Comparison of ENCODE assay signal across 25 mouse cellular contexts in the genomic region with DNA sequence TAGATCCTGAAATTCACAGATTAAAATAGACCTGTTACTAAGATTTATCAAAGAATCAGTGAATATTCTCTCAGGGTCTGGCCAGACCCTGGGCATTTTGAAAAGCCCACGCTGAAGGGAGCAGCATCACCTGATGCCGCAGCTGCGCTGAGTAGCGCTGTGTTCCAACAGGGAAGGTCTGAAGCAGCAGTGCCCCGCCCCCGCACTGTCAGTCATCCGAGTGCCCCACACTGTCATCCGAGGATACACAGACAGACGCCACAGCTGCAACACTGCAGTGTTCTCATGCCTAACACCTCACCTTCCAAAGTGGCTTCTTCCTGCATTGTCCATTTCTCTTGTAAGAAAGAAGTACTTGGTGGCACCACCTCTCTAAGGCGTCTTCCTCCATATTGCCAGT.
DNase-seq lines count a peak whose midpoint lies in the region; ATAC-seq and TF ChIP-seq lines count a peak whose summit lies in the region.
"Had no signal": no experiment of that assay in that cellular context is flagged by ENCODE, and none has a peak within 500 bp of the region (broad histone marks: within the 10 kb centered on the region; RNA-seq: fewer than 3 reads in every experiment).

No protein-coding gene starts in this region.

- no peak overlapping the region for H3K4me2 ChIP-seq in forebrain, postnatal 0 days (ENCODE audit: low read depth)
- no peak overlapping the region for H3K4me2 ChIP-seq in forebrain, embryonic 11.5 days (ENCODE audit: low read depth, low read length, severe bottlenecking)
- no peak overlapping the region for H3K4me2 ChIP-seq in kidney, embryonic 16.5 days (replicated peaks; ENCODE audit: low read depth, low read length)
- H3K4me2 ChIP-seq: heart, embryonic 13.5 days; hindbrain, embryonic 15.5 days; intestine, embryonic 15.5 days; neural tube, embryonic 13.5 days had no signal

- peak; percentile 40 for ATAC-seq in forebrain, postnatal 0 days
- no peak for ATAC-seq in forebrain, embryonic 11.5 days (replicated peaks; ENCODE audit: low FRiP score)
- no peak for ATAC-seq in kidney, embryonic 16.5 days (ENCODE audit: low FRiP score, low TSS enrichment)
- ATAC-seq: intestine, embryonic 15.5 days had no signal

- TF ChIP-seq CTCF in forebrain, postnatal 0 days (IDR thresholded peaks at IDR 0.05; ENCODE audit: low read depth): no peak
- TF ChIP-seq CTCF in kidney, adult 2 months (conservative IDR thresholded peaks at IDR 0.05; ENCODE audit: insufficient read depth, insufficient read length, low read depth, low read length): no peak

- H3K4me1 ChIP-seq in forebrain, postnatal 0 days (ENCODE audit: insufficient read depth): 0 out of 2 replicates have a peak, but pooled peaks cover 3% of the 10 kb centered on the region
- H3K4me1 ChIP-seq in forebrain, embryonic 11.5 days (replicated peaks; ENCODE audit: control insufficient read depth, insufficient read depth, low read length): no peaks in the 10 kb centered on the region
- H3K4me1 ChIP-seq in kidney, embryonic 16.5 days (ENCODE audit: insufficient read depth, low read length): peaks cover 27% of the 10 kb centered on the region
- peaks cover 12% of the 10 kb centered on the region; the same call in 1 of the 2 replicates for H3K4me1 ChIP-seq in kidney, adult 2 months (ENCODE audit: control insufficient read depth, insufficient read depth, low read length)
- H3K4me1 ChIP-seq: hindbrain, embryonic 15.5 days had no signal

- 0 out of 2 replicates have a peak, but pooled peaks cover 4% of the 10 kb centered on the region for H3K36me3 ChIP-seq in forebrain, postnatal 0 days (ENCODE audit: insufficient read depth)
- no peaks in the 10 kb centered on the region; the same call in 1 of the 2 replicates for H3K36me3 ChIP-seq in forebrain, embryonic 11.5 days (ENCODE audit: control insufficient read depth, insufficient read depth, low read length)
- no peaks in the 10 kb centered on the region for H3K36me3 ChIP-seq in kidney, embryonic 16.5 days (ENCODE audit: insufficient read depth, low read length)
- no peaks in the 10 kb centered on the region; the same call in 1 of the 2 replicates for H3K36me3 ChIP-seq in kidney, adult 2 months (ENCODE audit: control insufficient read depth, insufficient read depth, low read length)
- H3K36me3 ChIP-seq: heart, embryonic 13.5 days; hindbrain, embryonic 10.5 days; hindbrain, embryonic 15.5 days; intestine, embryonic 15.5 days; neural tube, embryonic 13.5 days had no signal

- H3K27me3 ChIP-seq in forebrain, postnatal 0 days (ENCODE audit: insufficient read depth, low read length): no peaks in the 10 kb centered on the region
- H3K27me3 ChIP-seq in forebrain, embryonic 11.5 days (ENCODE audit: control insufficient read depth, insufficient read depth, low read length): no peaks in the 10 kb centered on the region
- H3K27me3 ChIP-seq in kidney, embryonic 16.5 days (ENCODE audit: insufficient read depth, low read length): no peaks in the 10 kb centered on the region
- no peaks in the 10 kb centered on the region for H3K27me3 ChIP-seq in kidney, adult 2 months (replicated peaks; ENCODE audit: control insufficient read depth, insufficient read depth, low read length)
- H3K27me3 ChIP-seq: heart, embryonic 13.5 days; hindbrain, embryonic 15.5 days; intestine, embryonic 15.5 days; neural tube, embryonic 13.5 days had no signal

- 68% methylated on average over 10 of the region's 10 CpGs for WGBS in forebrain, postnatal 0 days
- 74% methylated on average over 10 of the region's 10 CpGs for WGBS in forebrain, embryonic 11.5 days
- 74% methylated on average over 10 of the region's 10 CpGs for WGBS in kidney, embryonic 16.5 days
- 85% methylated on average over 10 of the region's 10 CpGs for WGBS in kidney, adult 2 months

- H3K9ac ChIP-seq in forebrain, postnatal 0 days: no peak overlapping the region
- no peak overlapping the region for H3K9ac ChIP-seq in forebrain, embryonic 11.5 days (ENCODE audit: low read length)
- no peak overlapping the region for H3K9ac ChIP-seq in kidney, embryonic 16.5 days (replicated peaks; ENCODE audit: low read length)
- H3K9ac ChIP-seq: heart, embryonic 13.5 days; hindbrain, embryonic 15.5 days; intestine, embryonic 15.5 days; liver, embryonic 14.5 days; neural tube, embryonic 13.5 days had no signal

- no peak overlapping the region for H3K4me3 ChIP-seq in forebrain, postnatal 0 days (ENCODE audit: low read depth, low read length)
- no peak overlapping the region for H3K4me3 ChIP-seq in forebrain, embryonic 11.5 days (ENCODE audit: low read depth, low read length)
- no peak overlapping the region for H3K4me3 ChIP-seq in kidney, embryonic 16.5 days (ENCODE audit: low read length)
- H3K4me3 ChIP-seq in kidney, adult 2 months (ENCODE audit: insufficient read depth, low read depth, low read length): no peak overlapping the region
- H3K4me3 ChIP-seq: heart, embryonic 13.5 days; hindbrain, embryonic 10.5 days; hindbrain, embryonic 15.5 days; intestine, embryonic 15.5 days; neural tube, embryonic 13.5 days had no signal

- H3K27ac ChIP-seq in forebrain, postnatal 0 days (ENCODE audit: low read depth, low read length): no peak overlapping the region
- no peak overlapping the region for H3K27ac ChIP-seq in forebrain, embryonic 11.5 days (ENCODE audit: low read depth, low read length)
- peak overlapping the region; percentile 31; the same call in 1 of the 2 replicates for H3K27ac ChIP-seq in kidney, embryonic 16.5 days (ENCODE audit: low read length)
- no peak overlapping the region for H3K27ac ChIP-seq in kidney, adult 2 months (ENCODE audit: insufficient read depth, low read depth, low read length)
- H3K27ac ChIP-seq: heart, embryonic 13.5 days; hindbrain, embryonic 10.5 days; hindbrain, embryonic 15.5 days; intestine, embryonic 15.5 days; liver, embryonic 14.5 days; macrophage; neural tube, embryonic 13.5 days had no signal

- TF ChIP-seq POLR2A in kidney, adult 2 months (IDR thresholded peaks at IDR 0.05; ENCODE audit: low read depth, low read length): no peak

- no peaks in the 10 kb centered on the region for H3K9me3 ChIP-seq in forebrain, postnatal 0 days (ENCODE audit: low read length)
- H3K9me3 ChIP-seq in forebrain, embryonic 11.5 days (ENCODE audit: control insufficient read depth, low read length): no peaks in the 10 kb centered on the region
- no peaks in the 10 kb centered on the region for H3K9me3 ChIP-seq in kidney, embryonic 16.5 days (ENCODE audit: low read length)
- H3K9me3 ChIP-seq: heart, embryonic 13.5 days; hindbrain, embryonic 10.5 days; hindbrain, embryonic 15.5 days; intestine, embryonic 15.5 days; neural tube, embryonic 13.5 days had no signal

- no peak for DNase-seq in forebrain, postnatal 0 days
- DNase-seq in forebrain, embryonic 11.5 days (ENCODE audit: low spot score): no peak
- DNase-seq in kidney, adult 2 months: no peak
- peak; percentile 34 for DNase-seq in ZHBTc4 (ENCODE audit: low read depth, low spot score)
- peak; percentile 35 for DNase-seq in retina, embryonic 14.5 days (ENCODE audit: low spot score)
- DNase-seq in gastrocnemius, adult 18-20 months (ENCODE audit: low spot score): no peak
- DNase-seq: adrenal gland, postnatal 14 days; B cell, adult 2 months; cerebellum, adult 11-12 months; cerebellum, adult 9-11 months; heart, postnatal 10 days; kidney, postnatal 25 days; liver; lung, adult 2 months; lung, postnatal 10 days; spleen, adult 18-20 months; thymus, postnatal 14 days had no signal

Comparison
In these comparisons a context has a peak if more than half of its experiments do, and no peak if none do; other contexts are left out.
1. DNase-seq: peak in ZHBTc4 (single experiment) and retina, embryonic 14.5 days (single experiment); none in forebrain, postnatal 0 days (single experiment), forebrain, embryonic 11.5 days (single experiment), kidney, adult 2 months (single experiment) and gastrocnemius, adult 18-20 months (single experiment).